Mouse (Mus musculus) neural tube, embryonic 15.5 days (tissue): Measurements from ENCODE around the gene Nt5c2. TPM values are rescaled to one million over a fixed set of nuclear protein-coding genes. Genes with fewer than 3 reads are reported as not detected.
"Not testable (repeated sequence)": the region's sequence is repeated elsewhere in the genome, so short reads cannot be mapped to it uniquely, and the experiment has no call there.

Experiments
- ATAC-seq: fragments of 200-750 bp; cut with Nextera tagmentation; 2 replicates; pipeline ENCODE4 v1.8.0; 2017; ENCODE audit warnings: mild to moderate bottlenecking, moderate TSS enrichment, moderate library complexity; ENCODE audit not compliant: low FRiP score
- H3K27ac ChIP-seq: fragments of 300-500 bp; sonication (generic); replicated peaks from 2 replicates; pipeline ENCODE4 v1.5.1; 2015; ENCODE audit warnings: mild to moderate bottlenecking, inconsistent platforms
- H3K27me3 ChIP-seq: fragments of 300-500 bp; sonication (generic); replicated peaks from 2 replicates; pipeline ENCODE4 v1.6.1; 2015; ENCODE audit warnings: inconsistent platforms
- H3K36me3 ChIP-seq: fragments of 300-500 bp; sonication (generic); 2 replicates; pipeline ENCODE4 v1.6.1; 2015; ENCODE audit warnings: inconsistent platforms
- H3K4me1 ChIP-seq: fragments of 300-500 bp; sonication (generic); 2 replicates; pipeline ENCODE4 v1.6.1; 2015; ENCODE audit warnings: inconsistent platforms
- H3K4me2 ChIP-seq: fragments of 300-500 bp; sonication (generic); 2 replicates; pipeline ENCODE4 v1.6.1; 2015; ENCODE audit warnings: inconsistent platforms, mild to moderate bottlenecking, moderate library complexity
- H3K4me3 ChIP-seq: fragments of 300-500 bp; sonication (generic); replicated peaks from 2 replicates; pipeline ENCODE4 v1.5.1; 2015; ENCODE audit warnings: mild to moderate bottlenecking, inconsistent platforms
- H3K9ac ChIP-seq: fragments of 300-500 bp; sonication (generic); replicated peaks from 2 replicates; pipeline ENCODE4 v1.6.1; 2015; ENCODE audit warnings: mild to moderate bottlenecking, inconsistent platforms
- H3K9me3 ChIP-seq: fragments of 300-500 bp; sonication (generic); replicated peaks from 2 replicates; pipeline ENCODE4 v1.6.1; 2016; ENCODE audit warnings: inconsistent platforms
- WGBS: fragments of 180-500 bp; shearing (Covaris S2); methylation state at CpG from one replicate; pipeline ENCODE4 v1.1.7; 2015; ENCODE audit warnings: mixed read lengths; 5-methylcytosine and 5-hydroxymethylcytosine counted together
- polyA plus RNA-seq: library from polyadenylated mRNA; unstranded; fragments of >200 nt; fragmentation: Nextera tagmentation; extraction: Ambion mirVana; gene quantifications from 2 replicates; pipeline ENCODE4 v1.2.1, GENCODE M21; 2015

Gene Nt5c2
- polyA plus RNA-seq, 1 experiment from 2014 or later, result 72.1 TPM

DNA sequence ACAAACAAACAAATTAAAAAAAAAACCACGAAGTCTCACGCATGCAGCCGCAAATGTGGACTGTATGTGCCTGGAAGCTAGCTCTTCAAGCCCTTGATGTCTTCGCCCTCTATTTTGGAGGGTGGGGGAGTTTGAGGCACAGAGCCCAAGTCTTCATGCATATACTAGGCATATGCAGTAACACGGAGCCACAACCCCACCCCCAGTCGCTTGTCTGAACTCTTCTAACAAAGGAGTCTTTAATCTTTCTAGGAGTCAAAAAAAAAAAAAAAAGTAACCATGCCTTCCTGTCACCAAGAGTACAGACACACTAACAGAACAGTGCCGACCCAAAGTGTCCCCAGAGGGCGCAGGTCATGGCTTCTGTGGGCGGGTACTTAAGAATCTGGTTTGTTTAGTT is 1.0 kb upstream of the Nt5c2 start:
- H3K9me3 ChIP-seq, result no peaks in the 10 kb centered on the region
- peak overlapping the region; percentile 94 for H3K27ac ChIP-seq
- H3K4me3 ChIP-seq, result peak overlapping the region; percentile 72
- H3K27me3 ChIP-seq, result peaks cover 6% of the 10 kb centered on the region; the same call in 1 of the 2 replicates
- 3% methylated on average over 9 of the region's 9 CpGs for WGBS
- H3K4me2 ChIP-seq, result peak overlapping the region; percentile 76
- peak overlapping the region; percentile 85 for H3K9ac ChIP-seq
- H3K36me3 ChIP-seq, result peaks cover 3% of the 10 kb centered on the region
- ATAC-seq, result no peak
- H3K4me1 ChIP-seq, result peaks cover 32% of the 10 kb centered on the region

DNA sequence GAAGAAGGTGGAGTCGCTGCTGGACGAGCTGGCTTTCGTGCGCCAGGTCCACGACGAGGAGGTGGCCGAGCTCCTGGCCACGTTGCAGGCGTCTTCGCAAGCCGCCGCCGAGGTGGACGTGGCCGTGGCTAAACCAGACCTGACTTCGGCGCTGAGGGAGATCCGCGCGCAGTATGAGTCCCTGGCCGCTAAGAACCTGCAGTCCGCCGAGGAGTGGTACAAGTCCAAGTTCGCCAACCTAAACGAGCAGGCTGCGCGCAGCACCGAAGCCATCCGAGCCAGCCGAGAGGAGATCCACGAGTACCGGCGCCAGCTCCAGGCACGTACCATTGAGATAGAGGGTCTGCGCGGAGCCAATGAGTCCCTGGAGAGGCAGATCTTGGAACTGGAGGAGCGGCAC is 443 bp upstream of the Nt5c2 start:
- peak overlapping the region; percentile 72 for H3K4me3 ChIP-seq
- H3K27me3 ChIP-seq, result peaks cover 6% of the 10 kb centered on the region; the same call in 1 of the 2 replicates
- no peaks in the 10 kb centered on the region; the same call in 1 of the 2 replicates for H3K36me3 ChIP-seq
- WGBS, result under 1% methylated on average over 37 of the region's 37 CpGs
- peak overlapping the region; percentile 94 for H3K27ac ChIP-seq
- ATAC-seq, result peak; percentile 6; the same call in 1 of the 2 replicates
- peaks cover 31% of the 10 kb centered on the region for H3K4me1 ChIP-seq
- no peaks in the 10 kb centered on the region for H3K9me3 ChIP-seq
- peak overlapping the region; percentile 85 for H3K9ac ChIP-seq
- H3K4me2 ChIP-seq, result peak overlapping the region; percentile 76

DNA sequence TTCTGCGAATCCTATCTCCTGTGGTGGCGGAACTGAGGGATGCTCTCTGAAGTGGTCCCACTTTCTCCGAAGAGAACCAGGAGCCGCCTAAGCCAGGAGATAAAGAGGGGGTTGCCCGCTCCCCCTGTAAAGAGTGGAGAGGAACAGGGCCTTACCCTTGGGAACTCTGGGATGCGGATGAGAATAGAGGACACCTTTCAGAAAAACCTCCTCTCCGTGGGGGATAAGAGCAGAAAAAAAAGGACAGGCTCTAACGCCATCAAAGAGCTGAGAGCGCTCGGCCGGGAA is 850 bp downstream of the Nt5c2 start:
- peak overlapping the region; percentile 85 for H3K9ac ChIP-seq
- H3K9me3 ChIP-seq, result no peaks in the 10 kb centered on the region
- peaks cover 6% of the 10 kb centered on the region; the same call in 1 of the 2 replicates for H3K27me3 ChIP-seq
- WGBS, result 0% methylated on average over 11 of the region's 11 CpGs
- peak; percentile 42 for ATAC-seq
- H3K4me1 ChIP-seq, result peaks cover 18% of the 10 kb centered on the region
- peak overlapping the region; percentile 76 for H3K4me2 ChIP-seq
- H3K27ac ChIP-seq, result peak overlapping the region; percentile 94
- no peaks in the 10 kb centered on the region for H3K36me3 ChIP-seq
- H3K4me3 ChIP-seq, result peak overlapping the region; percentile 72

DNA sequence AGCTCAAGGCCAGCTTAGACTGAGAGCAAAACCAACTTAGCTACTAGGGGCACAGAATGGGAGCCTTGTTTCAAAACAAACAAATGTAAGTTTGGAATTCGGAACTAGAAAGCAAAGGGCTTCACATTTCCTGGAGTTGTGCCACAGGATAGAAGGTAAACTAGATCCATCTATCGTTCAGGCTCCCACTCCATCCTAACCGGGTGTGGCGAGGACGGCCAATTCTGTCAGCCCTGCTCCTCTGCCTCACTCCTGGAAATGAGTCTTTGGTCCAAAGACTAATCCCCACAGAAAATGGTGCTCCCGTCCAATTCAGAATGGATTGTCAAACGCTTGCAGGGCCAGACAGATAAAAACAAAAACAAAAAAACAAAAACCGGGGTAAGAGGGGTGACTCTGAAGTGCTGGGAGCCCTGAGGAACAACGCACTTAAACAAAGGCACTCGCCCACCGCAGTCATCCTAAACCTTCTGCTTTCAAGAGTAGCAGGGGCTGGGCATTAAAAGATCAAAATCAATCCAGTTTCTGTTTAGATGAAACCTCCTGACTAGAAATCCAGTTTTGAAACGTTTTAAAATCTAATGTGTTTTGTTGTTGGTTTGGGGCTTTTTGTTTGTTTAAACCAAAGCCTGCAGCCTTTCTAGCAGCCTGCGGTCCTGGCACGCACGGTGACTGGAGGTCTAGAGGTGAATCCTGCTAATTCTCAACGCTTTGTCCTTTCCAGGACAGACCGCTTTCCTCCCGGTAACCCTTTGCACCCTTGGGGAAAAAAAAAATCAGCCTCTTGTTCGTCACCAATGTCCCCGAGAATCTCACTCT is 1.4 kb downstream of the Nt5c2 start:
- H3K4me3 ChIP-seq, result peak overlapping the region; percentile 72
- peaks cover 13% of the 10 kb centered on the region for H3K4me1 ChIP-seq
- H3K36me3 ChIP-seq, result no peaks in the 10 kb centered on the region
- peak overlapping the region; percentile 76 for H3K4me2 ChIP-seq
- 8% methylated on average over 20 of the region's 20 CpGs for WGBS
- no peaks in the 10 kb centered on the region for H3K9me3 ChIP-seq
- H3K9ac ChIP-seq, result peak overlapping the region; percentile 85
- H3K27ac ChIP-seq, result peak overlapping the region; percentile 94
- ATAC-seq, result no peak; the same call in 1 of the 2 replicates
- peaks cover 6% of the 10 kb centered on the region; the same call in 1 of the 2 replicates for H3K27me3 ChIP-seq

DNA sequence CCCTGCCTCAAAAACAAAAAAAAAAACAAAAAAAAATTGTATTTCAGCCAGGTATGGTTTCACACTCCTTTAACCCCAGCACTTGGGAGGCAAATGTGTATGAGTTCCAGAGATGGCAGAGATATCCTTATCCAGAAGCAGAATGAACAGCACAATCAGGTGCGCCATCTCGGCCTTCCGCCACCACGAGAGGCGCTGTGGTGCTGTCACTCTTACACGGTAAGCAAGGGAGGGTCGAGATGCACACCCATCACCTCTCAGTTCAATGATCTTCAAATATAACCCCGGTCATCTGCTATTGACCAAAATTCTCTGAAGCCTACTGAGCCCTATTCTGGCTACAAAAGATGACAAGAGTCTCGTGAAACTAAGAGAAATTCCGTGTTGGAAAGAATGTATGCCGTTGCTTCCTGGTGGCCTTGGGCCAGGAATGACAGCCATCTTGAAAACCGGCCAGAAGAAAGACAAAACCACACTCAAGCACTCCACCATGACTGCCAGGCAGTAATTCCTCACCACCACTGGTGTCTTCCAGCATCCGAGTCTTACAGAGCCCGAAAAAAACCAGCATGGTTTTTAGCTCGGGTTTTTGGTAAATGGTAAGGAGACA is 2.3 kb downstream of the Nt5c2 start:
- Histone ChIP-seq H3K36me3 (no peaks in the 10 kb centered on the region), H3K27ac (peak overlapping the region; percentile 94; the same call in 1 of the 2 replicates), H3K4me1 (peaks cover 8% of the 10 kb centered on the region), H3K4me2 (peak overlapping the region; percentile 76), H3K9ac (no peak overlapping the region), H3K27me3 (peaks cover 6% of the 10 kb centered on the region; the same call in 1 of the 2 replicates), H3K4me3 (peak overlapping the region; percentile 72; the same call in 1 of the 2 replicates), H3K9me3 (no peaks in the 10 kb centered on the region)
- 87% methylated on average over 15 of the region's 15 CpGs for WGBS
- no peak for ATAC-seq

DNA sequence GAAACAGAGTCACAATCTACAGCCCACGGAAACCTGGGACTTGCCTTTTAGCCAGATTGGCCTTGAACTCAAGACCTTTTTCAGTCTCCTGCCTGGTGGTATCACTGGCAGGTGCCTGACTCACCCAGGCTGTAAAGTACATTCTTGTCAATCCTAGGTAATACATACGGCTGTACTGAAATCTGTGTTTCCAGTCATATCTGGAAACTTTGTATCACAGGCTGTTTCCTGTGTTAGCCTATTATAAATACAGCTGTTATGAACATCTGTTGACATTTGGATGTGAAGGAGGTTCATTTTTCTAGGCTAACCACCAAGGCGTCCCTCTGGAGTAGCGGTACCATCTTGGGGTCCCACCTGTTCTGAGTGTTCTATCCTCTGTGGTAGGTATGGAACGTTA is 5.0 kb downstream of the Nt5c2 start:
- no peak overlapping the region for H3K4me2 ChIP-seq
- H3K4me1 ChIP-seq, result peaks cover 8% of the 10 kb centered on the region
- H3K9me3 ChIP-seq, result no peaks in the 10 kb centered on the region
- H3K9ac ChIP-seq, result no peak overlapping the region
- no peak for ATAC-seq
- H3K27ac ChIP-seq, result no peak overlapping the region
- H3K36me3 ChIP-seq, result no peaks in the 10 kb centered on the region
- WGBS, result 88% methylated on average over 5 of the region's 5 CpGs
- peaks cover 4% of the 10 kb centered on the region; the same call in 1 of the 2 replicates for H3K27me3 ChIP-seq
- no peak overlapping the region for H3K4me3 ChIP-seq

DNA sequence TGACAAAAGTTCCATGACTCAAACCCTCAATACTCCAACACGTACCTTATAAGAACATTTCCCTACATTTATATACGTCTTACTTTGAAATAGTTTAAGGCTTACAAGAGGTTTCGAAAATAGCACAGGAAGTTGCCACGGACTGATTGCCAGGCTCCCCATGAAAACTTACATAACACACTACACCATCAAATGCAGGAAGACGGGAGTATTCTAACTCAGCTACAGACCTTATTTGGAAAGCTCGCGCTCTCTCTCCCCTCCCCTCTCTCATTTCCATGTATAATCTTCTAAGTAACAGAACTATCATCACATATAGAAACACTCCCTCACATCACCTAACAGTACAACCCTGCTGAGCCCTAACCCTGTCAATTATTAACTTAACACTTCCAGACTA is 5.5 kb downstream of the Nt5c2 start:
- no peak overlapping the region for H3K4me2 ChIP-seq
- H3K27me3 ChIP-seq, result peaks cover 4% of the 10 kb centered on the region; the same call in 1 of the 2 replicates
- no peaks in the 10 kb centered on the region for H3K9me3 ChIP-seq
- no peak for ATAC-seq
- H3K9ac ChIP-seq, result no peak overlapping the region
- no peak overlapping the region for H3K4me3 ChIP-seq
- peaks cover 8% of the 10 kb centered on the region for H3K4me1 ChIP-seq
- no peak overlapping the region for H3K27ac ChIP-seq
- H3K36me3 ChIP-seq, result no peaks in the 10 kb centered on the region
- WGBS, result 93% methylated on average over 7 of the region's 7 CpGs

DNA sequence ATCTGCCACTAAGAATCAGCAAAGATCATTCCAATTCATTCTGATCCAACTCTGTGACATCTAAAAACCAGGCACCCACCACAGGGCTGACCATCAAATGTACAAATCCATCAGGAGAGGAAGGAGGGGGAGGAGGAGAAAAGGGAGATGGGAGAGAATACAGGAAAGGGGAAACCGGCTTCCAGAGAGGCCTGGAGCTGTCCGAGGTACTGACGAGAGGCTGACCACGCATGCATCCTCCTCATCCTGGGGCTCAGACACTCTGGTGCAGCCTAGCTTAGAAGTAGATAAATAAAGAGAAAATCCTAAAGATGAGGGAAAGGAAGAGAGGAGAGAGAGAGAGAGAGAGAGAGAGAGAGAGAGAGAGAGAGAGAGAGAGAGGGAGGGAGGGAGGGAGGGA is 8.6 kb downstream of the Nt5c2 start:
- no peaks in the 10 kb centered on the region for H3K27me3 ChIP-seq
- 1% methylated on average over 4 of the region's 4 CpGs for WGBS
- no peaks in the 10 kb centered on the region for H3K9me3 ChIP-seq
- H3K4me3 ChIP-seq, result no peak overlapping the region
- no peaks in the 10 kb centered on the region for H3K4me1 ChIP-seq
- no peak overlapping the region for H3K4me2 ChIP-seq
- H3K27ac ChIP-seq, result no peak overlapping the region
- H3K9ac ChIP-seq, result no peak overlapping the region
- ATAC-seq, result no peak
- H3K36me3 ChIP-seq, result no peaks in the 10 kb centered on the region

DNA sequence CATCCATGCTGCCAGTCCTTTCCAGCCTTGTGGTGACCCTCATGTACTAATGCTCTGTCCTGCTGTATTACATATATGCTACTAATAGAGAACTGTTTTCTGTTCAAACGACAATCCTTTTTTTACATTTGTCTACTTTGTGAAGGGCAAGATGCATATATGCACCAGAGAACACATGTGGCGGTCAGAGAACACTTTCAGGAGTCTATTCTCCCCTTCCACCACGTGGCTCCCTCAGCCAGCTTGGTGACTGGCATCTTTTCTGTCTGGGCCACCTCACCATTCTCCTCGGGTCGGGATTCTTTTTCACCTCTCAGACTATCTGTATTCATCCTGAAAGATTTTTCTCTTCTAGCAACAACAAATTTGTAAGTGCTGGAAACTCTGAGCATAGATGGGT is 9.1 kb downstream of the Nt5c2 start:
- no peak overlapping the region for H3K4me3 ChIP-seq
- WGBS, result 63% methylated on average over 5 of the region's 5 CpGs
- no peaks in the 10 kb centered on the region for H3K27me3 ChIP-seq
- H3K27ac ChIP-seq, result no peak overlapping the region
- ATAC-seq, result no peak
- no peaks in the 10 kb centered on the region for H3K9me3 ChIP-seq
- H3K36me3 ChIP-seq, result no peaks in the 10 kb centered on the region
- no peak overlapping the region for H3K9ac ChIP-seq
- no peak overlapping the region for H3K4me2 ChIP-seq
- H3K4me1 ChIP-seq, result no peaks in the 10 kb centered on the region

DNA sequence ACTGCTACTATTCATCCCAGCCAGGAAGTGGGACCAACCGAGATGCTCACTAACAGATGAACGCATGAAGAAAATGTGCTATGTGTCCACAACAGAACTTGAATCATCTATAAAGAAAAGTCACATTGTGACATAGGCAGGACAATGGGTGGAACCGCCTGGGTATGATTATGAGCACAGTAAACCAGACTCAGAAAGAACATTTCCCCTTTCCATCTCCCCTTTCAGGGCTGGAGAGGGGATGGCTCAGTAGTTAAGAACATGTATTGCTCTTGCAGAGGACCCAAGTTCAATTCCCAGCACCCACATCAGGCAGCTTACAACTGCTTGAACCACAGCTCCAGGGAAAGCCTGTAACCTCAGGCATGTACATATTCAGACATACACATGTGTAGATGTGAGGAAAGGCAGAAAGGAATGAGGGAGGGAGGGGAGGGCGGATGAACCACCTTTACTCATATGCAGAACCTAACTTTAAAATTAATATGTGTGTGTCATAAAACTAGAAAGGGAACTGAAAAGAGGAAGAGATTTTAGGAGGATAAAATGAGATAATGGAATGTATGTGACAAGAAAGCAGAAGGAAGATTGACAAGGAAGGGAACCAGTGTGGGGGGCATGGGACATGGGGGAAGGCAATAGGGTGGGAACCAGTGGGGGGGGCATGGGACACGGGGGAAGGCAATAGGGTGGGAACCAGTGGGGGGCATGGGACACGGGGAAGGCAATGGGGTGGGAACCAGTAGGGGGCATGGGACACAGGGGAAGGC is 11.0 kb downstream of the Nt5c2 start:
- no peak overlapping the region for H3K4me3 ChIP-seq
- H3K9me3 ChIP-seq, result no peaks in the 10 kb centered on the region
- no peaks in the 10 kb centered on the region for H3K36me3 ChIP-seq
- no peak overlapping the region for H3K9ac ChIP-seq
- no peak overlapping the region for H3K4me2 ChIP-seq
- H3K27me3 ChIP-seq, result no peaks in the 10 kb centered on the region
- ATAC-seq, result no peak
- H3K27ac ChIP-seq, result no peak overlapping the region
- WGBS, result 76% methylated on average over 6 of the region's 6 CpGs
- no peaks in the 10 kb centered on the region for H3K4me1 ChIP-seq

DNA sequence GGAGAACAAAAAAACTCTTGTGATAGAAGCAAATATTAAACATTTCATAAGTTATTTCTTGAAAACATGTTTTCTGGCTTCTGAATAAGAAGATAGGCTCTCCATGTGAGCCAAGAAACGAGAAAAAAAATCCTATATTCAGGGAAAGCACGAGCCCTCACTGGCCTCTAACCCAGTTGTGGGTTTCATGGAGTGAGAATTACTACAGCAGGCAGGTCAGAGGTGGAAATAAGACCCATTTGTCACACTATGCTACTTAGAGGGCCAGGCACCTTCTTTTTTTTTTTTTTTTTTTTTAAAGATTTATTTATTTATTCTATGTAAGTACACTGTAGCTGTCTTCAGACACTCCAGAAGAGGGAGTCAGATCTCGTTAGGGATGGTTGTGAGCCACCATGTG is 14.6 kb downstream of the Nt5c2 start:
- H3K4me3 ChIP-seq, H3K4me1 ChIP-seq, H3K4me2 ChIP-seq, H3K9ac ChIP-seq, H3K27ac ChIP-seq, ATAC-seq, H3K36me3 ChIP-seq, H3K9me3 ChIP-seq, H3K27me3 ChIP-seq: not testable (repeated sequence)
- WGBS, result 67% methylated on average over 3 of the region's 3 CpGs
